Mouse (Mus musculus): ENCODE results near the gene Bbs10.

GRCm38 (mm10) chr10:111339296-111339695 lies 40.8 kb downstream of the Bbs10 start:
- TF ChIP-seq CTCF (IDR thresholded peaks at IDR 0.05; ENCODE audit: control insufficient read depth, insufficient read depth, insufficient replicate concordance, low read depth, low read length) = no peak
- TF ChIP-seq POLR2A (IDR thresholded peaks at IDR 0.05; ENCODE audit: control insufficient read depth, low read depth, low read length) = no peak
